Mouse (Mus musculus): ENCODE data around the gene Hist1h3h. TPM values are rescaled to one million over a fixed set of nuclear protein-coding genes. Genes with fewer than 3 reads are reported as not detected.

Gene Hist1h3h
- polyA plus RNA-seq (2012; rRNA removed): 23.9 and 36.2 TPM in 2 replicates

DNA sequence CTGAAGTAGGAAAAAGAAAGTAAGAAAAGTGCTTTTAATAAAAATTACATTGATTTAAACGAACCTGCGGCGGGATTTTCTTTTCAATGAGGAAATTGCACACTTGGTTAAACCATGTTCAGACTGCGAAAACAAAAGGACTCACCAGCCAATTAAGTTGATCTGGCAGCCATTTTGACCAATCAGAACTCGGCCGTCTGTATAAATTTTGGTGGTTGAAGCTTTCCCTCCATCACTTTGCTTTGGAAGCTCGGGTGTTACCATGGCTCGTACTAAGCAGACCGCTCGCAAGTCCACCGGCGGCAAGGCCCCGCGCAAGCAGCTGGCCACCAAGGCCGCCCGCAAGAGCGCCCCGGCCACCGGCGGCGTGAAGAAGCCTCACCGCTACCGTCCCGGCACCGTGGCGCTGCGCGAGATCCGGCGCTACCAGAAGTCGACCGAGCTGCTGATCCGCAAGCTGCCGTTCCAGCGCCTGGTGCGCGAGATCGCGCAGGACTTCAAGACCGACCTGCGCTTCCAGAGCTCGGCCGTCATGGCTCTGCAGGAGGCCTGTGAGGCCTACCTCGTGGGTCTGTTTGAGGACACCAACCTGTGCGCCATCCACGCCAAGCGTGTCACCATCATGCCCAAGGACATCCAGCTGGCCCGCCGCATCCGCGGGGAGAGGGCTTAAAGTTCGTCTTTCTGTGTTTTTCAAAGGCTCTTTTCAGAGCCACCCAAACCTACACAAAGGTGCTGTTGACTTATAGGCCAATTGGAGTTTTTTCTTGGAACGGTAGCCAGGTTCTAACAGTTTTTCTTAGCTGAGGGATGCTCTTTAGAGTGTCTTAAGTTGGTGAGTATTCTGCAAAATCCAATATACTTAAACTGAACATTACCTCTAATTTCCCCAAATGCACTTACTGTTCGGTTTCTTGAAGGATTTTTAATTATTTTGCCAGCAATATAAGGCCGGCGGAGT is at the start of gene Hist1h3h:
Gene Hist1h3h, plus strand, starts transcription at position 263 of the 961 bp plus-strand sequence.

DNA sequence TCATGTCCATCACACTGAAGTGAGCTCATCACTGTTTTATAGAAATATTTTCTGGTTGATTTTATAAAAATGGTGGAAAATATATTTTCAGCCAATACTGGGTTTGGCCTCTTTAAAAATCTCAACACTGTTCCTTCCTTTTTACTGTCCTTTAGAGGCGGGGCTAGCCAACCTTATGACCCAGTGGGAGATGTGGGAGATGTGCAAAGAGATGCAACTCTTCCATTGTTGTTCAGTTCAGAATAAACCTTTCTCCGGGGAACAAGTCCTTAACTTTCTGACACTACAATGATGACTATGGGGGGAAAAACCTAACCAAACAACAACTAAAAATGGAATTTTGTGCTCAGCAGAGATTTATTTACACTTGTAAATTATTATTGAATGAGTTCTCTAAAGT is 40.2 kb upstream of the Hist1h3h start, which contains the start of gene Olfr1360:
Gene Olfr1360, minus strand, starts transcription at position 101 of the 400 bp plus-strand sequence.

DNA sequence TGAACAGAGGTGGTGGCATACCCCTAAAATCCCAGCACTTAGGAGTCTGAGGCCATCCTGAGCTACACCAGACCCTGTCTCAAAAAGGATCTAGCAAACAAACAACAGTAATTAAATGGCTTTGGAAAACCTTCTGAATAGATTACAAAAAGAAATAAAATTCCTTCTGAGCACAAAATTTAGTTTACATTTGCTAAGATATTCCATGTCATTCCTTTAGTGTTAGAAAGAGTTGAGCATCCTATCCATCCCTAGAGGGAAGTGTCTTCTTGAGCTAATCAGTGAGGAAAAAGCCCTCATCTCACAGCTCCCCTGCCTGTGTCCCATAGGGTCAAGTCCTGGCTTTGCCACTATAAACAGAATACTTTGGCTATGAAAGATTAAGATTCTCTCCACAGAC is 19.6 kb upstream of the Hist1h3h start, which contains the start of gene Olfr1359:
Gene Olfr1359, plus strand, starts transcription at position 301 of the 400 bp plus-strand sequence.

DNA sequence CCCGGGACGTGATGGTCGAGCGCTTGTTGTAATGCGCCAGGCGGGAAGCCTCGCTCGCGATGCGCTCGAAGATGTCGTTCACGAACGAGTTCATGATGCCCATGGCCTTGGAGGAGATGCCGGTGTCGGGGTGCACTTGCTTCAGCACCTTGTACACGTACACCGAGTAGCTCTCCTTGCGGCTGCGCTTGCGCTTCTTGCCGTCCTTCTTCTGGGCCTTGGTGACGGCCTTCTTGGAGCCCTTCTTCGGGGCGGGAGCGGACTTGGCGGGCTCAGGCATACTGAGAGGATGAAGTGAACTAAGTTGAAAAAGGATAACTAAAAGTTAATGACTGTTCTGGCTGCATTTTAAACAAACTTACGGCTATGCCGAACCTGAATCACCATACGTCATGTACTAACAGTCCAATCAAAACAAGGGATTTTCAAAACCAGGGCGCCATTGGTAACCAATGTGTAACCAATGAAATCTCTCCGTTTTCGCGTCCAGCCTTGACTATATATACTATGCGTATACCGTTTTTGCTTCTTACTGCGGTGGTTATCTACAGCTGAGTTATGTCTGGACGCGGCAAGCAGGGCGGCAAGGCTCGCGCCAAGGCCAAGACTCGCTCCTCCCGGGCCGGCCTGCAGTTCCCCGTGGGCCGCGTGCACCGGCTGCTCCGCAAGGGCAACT is 1.5 kb upstream of the Hist1h3h start, which contains the start of the genes Hist1h2bl and Hist1h2ai:
Gene Hist1h2bl, minus strand, starts transcription at position 280 of the 676 bp plus-strand sequence.
Gene Hist1h2ai, plus strand, starts transcription at position 559 of the 676 bp plus-strand sequence.

DNA sequence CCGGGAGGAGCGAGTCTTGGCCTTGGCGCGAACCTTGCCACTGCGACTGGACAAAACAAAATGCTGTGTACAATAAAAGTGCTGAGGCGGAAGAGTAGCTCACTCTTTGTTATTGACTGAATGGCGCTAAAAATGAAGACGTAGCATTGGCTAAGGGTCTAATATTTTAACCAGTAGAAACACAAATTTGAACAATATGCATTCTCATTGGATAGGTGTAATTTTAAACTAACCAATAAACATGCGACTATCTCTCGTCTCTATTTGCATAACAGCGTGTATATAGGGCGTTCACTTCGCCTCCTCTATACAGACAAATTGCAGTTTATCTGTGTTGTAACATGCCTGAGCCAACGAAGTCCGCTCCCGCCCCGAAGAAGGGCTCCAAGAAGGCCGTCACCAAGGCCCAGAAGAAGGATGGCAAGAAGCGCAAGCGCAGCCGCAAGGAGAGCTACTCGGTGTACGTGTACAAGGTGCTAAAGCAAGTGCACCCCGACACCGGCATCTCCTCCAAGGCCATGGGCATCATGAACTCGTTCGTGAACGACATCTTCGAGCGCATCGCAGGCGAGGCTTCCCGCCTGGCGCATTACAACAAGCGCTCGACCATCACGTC is 4.4 kb downstream of the Hist1h3h start, which contains the start of gene Hist1h2bm:
Gene Hist1h2bm, plus strand, starts transcription at position 288 of the 616 bp plus-strand sequence.

DNA sequence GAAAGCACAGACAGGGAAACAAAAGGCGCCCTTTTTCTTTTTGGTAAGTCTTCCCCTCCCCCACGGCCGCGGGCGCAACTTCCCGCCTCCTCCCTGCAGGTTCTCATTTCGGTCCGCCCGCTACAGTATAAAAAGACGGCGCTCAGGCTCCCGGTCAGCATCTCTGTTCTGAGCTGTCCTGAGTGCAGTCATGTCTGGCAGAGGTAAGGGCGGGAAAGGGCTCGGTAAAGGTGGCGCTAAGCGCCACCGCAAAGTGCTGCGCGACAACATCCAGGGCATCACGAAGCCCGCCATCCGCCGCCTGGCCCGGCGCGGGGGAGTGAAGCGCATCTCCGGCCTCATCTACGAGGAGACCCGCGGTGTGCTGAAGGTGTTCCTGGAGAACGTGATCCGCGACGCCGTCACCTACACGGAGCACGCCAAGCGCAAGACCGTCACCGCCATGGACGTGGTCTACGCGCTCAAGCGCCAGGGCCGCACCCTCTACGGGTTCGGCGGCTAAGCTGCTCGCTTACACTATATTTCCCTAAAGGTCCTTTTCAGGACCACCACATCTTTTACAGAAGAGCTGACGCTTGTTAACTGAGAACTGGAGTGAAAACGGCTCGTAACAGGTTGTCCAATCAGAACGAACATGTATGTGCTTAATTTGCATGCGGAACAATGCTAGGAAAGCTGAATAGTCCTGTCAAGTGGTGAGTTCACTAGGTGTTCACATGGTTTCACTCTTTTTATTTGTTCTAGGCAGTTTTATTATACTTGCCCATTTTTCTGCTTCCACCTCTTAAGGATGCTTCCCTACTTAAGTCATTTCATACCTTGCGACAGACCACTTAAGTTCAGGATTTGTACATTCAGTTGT is 17.7 kb downstream of the Hist1h3h start, which contains the start of gene Hist1h4j:
Gene Hist1h4j, plus strand, starts transcription at position 159 of the 862 bp plus-strand sequence.

DNA sequence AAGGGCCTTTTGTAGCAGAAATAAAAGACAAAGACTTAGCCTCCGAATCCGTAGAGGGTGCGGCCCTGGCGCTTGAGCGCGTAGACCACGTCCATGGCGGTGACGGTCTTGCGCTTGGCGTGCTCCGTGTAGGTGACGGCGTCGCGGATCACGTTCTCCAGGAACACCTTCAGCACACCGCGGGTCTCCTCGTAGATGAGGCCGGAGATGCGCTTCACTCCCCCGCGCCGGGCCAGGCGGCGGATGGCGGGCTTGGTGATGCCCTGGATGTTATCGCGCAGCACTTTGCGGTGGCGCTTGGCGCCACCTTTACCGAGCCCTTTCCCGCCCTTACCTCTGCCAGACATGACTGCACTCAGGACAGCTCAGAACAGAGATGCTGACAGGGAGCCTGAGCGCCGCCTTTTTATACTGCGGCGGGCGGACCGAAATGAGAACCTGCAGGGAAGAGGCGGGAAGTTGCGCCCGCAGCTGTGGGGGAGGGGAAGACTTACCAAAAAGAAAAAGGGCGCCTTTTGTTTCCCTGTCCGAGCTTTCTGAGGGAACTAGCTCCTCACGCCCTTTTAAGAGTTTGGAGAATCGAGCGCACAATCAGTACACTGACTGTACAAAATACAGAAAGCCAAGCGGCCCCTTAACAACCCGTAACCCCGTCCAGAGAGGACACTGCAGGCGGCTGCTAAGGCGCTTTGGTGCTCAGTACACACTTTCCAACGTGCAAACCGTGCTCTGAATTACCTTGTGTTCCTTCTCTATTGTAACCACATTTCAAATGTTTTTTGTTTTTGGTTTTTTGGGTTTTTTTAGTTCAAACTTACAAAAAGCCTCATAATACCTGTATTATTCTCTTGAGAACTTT is 32.9 kb downstream of the Hist1h3h start, which contains the start of gene Hist1h4k:
Gene Hist1h4k, minus strand, starts transcription at position 347 of the 859 bp plus-strand sequence.

DNA sequence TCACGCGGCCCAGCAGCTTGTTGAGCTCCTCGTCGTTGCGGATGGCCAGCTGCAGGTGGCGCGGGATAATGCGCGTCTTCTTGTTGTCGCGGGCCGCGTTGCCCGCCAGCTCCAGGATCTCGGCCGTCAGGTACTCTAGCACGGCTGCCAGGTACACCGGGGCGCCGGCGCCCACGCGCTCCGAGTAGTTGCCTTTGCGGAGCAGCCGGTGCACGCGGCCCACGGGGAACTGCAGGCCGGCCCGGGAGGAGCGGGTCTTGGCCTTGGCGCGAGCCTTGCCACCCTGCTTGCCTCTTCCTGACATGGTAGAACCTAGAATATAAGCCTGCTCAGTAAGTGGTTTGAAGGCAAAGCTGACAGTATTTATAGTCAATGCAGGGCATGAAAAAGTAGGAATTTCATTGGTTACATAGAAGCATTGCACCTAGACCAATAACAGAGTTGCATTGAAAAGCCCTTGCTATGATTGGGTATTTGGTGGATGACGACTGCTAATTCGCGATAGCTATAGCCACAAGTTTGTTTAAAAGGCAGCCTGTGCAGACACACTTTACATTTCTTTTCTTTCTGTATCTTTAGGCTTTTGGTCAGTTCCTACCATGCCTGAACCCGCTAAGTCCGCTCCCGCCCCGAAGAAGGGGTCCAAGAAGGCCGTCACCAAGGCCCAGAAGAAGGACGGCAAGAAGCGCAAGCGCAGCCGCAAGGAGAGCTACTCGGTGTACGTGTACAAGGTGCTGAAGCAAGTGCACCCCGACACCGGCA is 36.2 kb downstream of the Hist1h3h start, which contains the start of the genes Hist1h2ak and Hist1h2bn:
Gene Hist1h2ak, minus strand, starts transcription at position 304 of the 762 bp plus-strand sequence.
Gene Hist1h2bn, plus strand, starts transcription at position 600 of the 762 bp plus-strand sequence.

Other genes starting within 250 kb of the Hist1h3h start
- 0.96 and 0.98 TPM in 2 replicates for gene Nkapl, start 249.2 kb upstream of the Hist1h3h start, polyA plus RNA-seq (2012; rRNA removed)
- gene Zkscan4, start 238.8 kb upstream of the Hist1h3h start, polyA plus RNA-seq (2012; rRNA removed): 5.1 and 5.3 TPM in 2 replicates
- gene Gm10065, start 238.2 kb upstream of the Hist1h3h start, polyA plus RNA-seq (2012; rRNA removed): not detected in 2 replicates
- 0.29 and 0.33 TPM in 2 replicates for gene AK157302, start 222.4 kb upstream of the Hist1h3h start, polyA plus RNA-seq (2012; rRNA removed)
- gene Gm11273, start 216.2 kb upstream of the Hist1h3h start, polyA plus RNA-seq (2012; rRNA removed): 4.1 and 4.4 TPM in 2 replicates
- gene Zkscan8, start 186.5 kb upstream of the Hist1h3h start, polyA plus RNA-seq (2012; rRNA removed): 10.2 and 11.0 TPM in 2 replicates
- not detected in 2 replicates for gene Olfr1366, start 174.9 kb upstream of the Hist1h3h start, polyA plus RNA-seq (2012; rRNA removed)
- not detected in 2 replicates for gene Olfr1535, start 157.8 kb upstream of the Hist1h3h start, polyA plus RNA-seq (2012; rRNA removed)
- gene Olfr1364, start 135.9 kb upstream of the Hist1h3h start, polyA plus RNA-seq (2012; rRNA removed): not detected in 2 replicates
- not detected in 2 replicates for gene Olfr1362, start 103.6 kb upstream of the Hist1h3h start, polyA plus RNA-seq (2012; rRNA removed)
- not detected in 2 replicates for gene Olfr11, start 75.1 kb upstream of the Hist1h3h start, polyA plus RNA-seq (2012; rRNA removed)
- not detected in 2 replicates for gene Olfr1361, start 54.3 kb upstream of the Hist1h3h start, polyA plus RNA-seq (2012; rRNA removed)
- not detected in 2 replicates for gene Olfr1360, start 40.3 kb upstream of the Hist1h3h start, polyA plus RNA-seq (2012; rRNA removed)
- not detected in 2 replicates for gene Olfr1359, start 19.5 kb upstream of the Hist1h3h start, polyA plus RNA-seq (2012; rRNA removed)
- 6.6 and 13.7 TPM in 2 replicates for gene Hist1h2bl, start 1.5 kb upstream of the Hist1h3h start, polyA plus RNA-seq (2012; rRNA removed)
- 11.5 and 14.4 TPM in 2 replicates for gene Hist1h2ai, start 1.2 kb upstream of the Hist1h3h start, polyA plus RNA-seq (2012; rRNA removed)
- 6.2 and 11.0 TPM in 2 replicates for gene Hist1h2bm, start 4.4 kb downstream of the Hist1h3h start, polyA plus RNA-seq (2012; rRNA removed)
- 11.4 and 17.3 TPM in 2 replicates for gene Hist1h4j, start 17.4 kb downstream of the Hist1h3h start, polyA plus RNA-seq (2012; rRNA removed)
- 23.8 and 36.9 TPM in 2 replicates for gene Hist1h4k, start 32.8 kb downstream of the Hist1h3h start, polyA plus RNA-seq (2012; rRNA removed)
- 18.5 and 25.0 TPM in 2 replicates for gene Hist1h2ak, start 36.2 kb downstream of the Hist1h3h start, polyA plus RNA-seq (2012; rRNA removed)
- 5.4 and 11.4 TPM in 2 replicates for gene Hist1h2bn, start 36.5 kb downstream of the Hist1h3h start, polyA plus RNA-seq (2012; rRNA removed)
- gene Hist1h1b, start 63.0 kb downstream of the Hist1h3h start, polyA plus RNA-seq (2012; rRNA removed): 3.8 and 6.4 TPM in 2 replicates
- gene Hist1h3i, start 65.7 kb downstream of the Hist1h3h start, polyA plus RNA-seq (2012; rRNA removed): 22.6 and 39.5 TPM in 2 replicates
- 4.9 and 9.4 TPM in 2 replicates for gene Hist1h2an, start 69.6 kb downstream of the Hist1h3h start, polyA plus RNA-seq (2012; rRNA removed)
- gene Hist1h2bp, start 69.8 kb downstream of the Hist1h3h start, polyA plus RNA-seq (2012; rRNA removed): 1.1 and 1.5 TPM in 2 replicates
- 8.2 and 8.5 TPM in 2 replicates for gene Hist1h2bq, start 92.5 kb downstream of the Hist1h3h start, polyA plus RNA-seq (2012; rRNA removed)
- gene Hist1h2ao, start 92.8 kb downstream of the Hist1h3h start, polyA plus RNA-seq (2012; rRNA removed): 0.21 TPM in 1 of 2 replicates, not detected in the other
- 0.50 TPM in 1 of 2 replicates, not detected in the other for gene Hist1h4m, start 94.1 kb downstream of the Hist1h3h start, polyA plus RNA-seq (2012; rRNA removed)
- 20.1 and 31.8 TPM in 2 replicates for gene Hist1h4n, start 114.5 kb downstream of the Hist1h3h start, polyA plus RNA-seq (2012; rRNA removed)
- gene Hist1h2ap, start 115.8 kb downstream of the Hist1h3h start, polyA plus RNA-seq (2012; rRNA removed): 31.6 and 43.2 TPM in 2 replicates
- 3.8 and 12.2 TPM in 2 replicates for gene Hist1h2br, start 116.1 kb downstream of the Hist1h3h start, polyA plus RNA-seq (2012; rRNA removed)
- gene Zfp184, start 227.4 kb downstream of the Hist1h3h start, polyA plus RNA-seq (2012; rRNA removed): 13.1 and 15.7 TPM in 2 replicates

Measured in central nervous system, embryonic 14 days (tissue).